Mouse (Mus musculus) lung, postnatal 0 days (tissue): Measurements from ENCODE around the gene Cops9. TPM values are rescaled to one million over a fixed set of nuclear protein-coding genes. Genes with fewer than 3 reads are reported as not detected.
A peak's percentile ranks its signal among the peaks of the same experiment; 100 is the strongest.

Source experiments
- ATAC-seq: fragments of 200-750 bp; cut with Nextera tagmentation; 2 replicates; pipeline ENCODE4 v1.8.0; 2017; ENCODE audit warnings: moderate library complexity
- DNase-seq: peaks from one replicate; pipeline ENCODE4 v3.0.0-alpha.2; 2016; ENCODE audit warnings: low spot score
- H3K27ac ChIP-seq: fragments of 300-500 bp; sonication (generic); 2 replicates; pipeline ENCODE4 v1.5.1; 2014; ENCODE audit warnings: antibody characterized with exemption, mild to moderate bottlenecking, low read length, mixed read lengths
- H3K27me3 ChIP-seq: fragments of 300-500 bp; sonication (generic); replicated peaks from 2 replicates; pipeline ENCODE4 v1.6.1; 2014; ENCODE audit warnings: low read length, mixed read lengths; ENCODE audit not compliant: insufficient read depth
- H3K36me3 ChIP-seq: fragments of 300-500 bp; sonication (generic); 2 replicates; pipeline ENCODE4 v1.6.1; 2014; ENCODE audit warnings: low read length, mixed read lengths; ENCODE audit not compliant: insufficient read depth
- H3K4me1 ChIP-seq: fragments of 300-500 bp; sonication (generic); 2 replicates; pipeline ENCODE4 v1.6.1; 2014; ENCODE audit warnings: antibody characterized with exemption, low read depth, low read length, mixed read lengths; ENCODE audit not compliant: insufficient read depth
- H3K4me2 ChIP-seq: fragments of 300-500 bp; sonication (generic); replicated peaks from 2 replicates; pipeline ENCODE4 v1.6.1; 2014; ENCODE audit warnings: low read depth, mild to moderate bottlenecking, low read length, moderate library complexity, mixed read lengths
- H3K4me3 ChIP-seq: fragments of 300-500 bp; sonication (generic); 2 replicates; pipeline ENCODE4 v1.5.1; 2014; ENCODE audit warnings: low read depth, low read length
- H3K9ac ChIP-seq: fragments of 300-500 bp; sonication (generic); replicated peaks from 2 replicates; pipeline ENCODE4 v1.6.1; 2014; ENCODE audit warnings: low read depth, mild to moderate bottlenecking
- H3K9me3 ChIP-seq: fragments of 300-500 bp; sonication (generic); 2 replicates; pipeline ENCODE4 v1.6.1; 2016; ENCODE audit warnings: low read length, mixed read lengths
- CTCF ChIP-seq: IDR thresholded peaks from 2 replicates; pipeline ENCODE4 v1.5.1; 2016; ENCODE audit warnings: antibody characterized with exemption, mild to moderate bottlenecking
- EP300 ChIP-seq: IDR thresholded peaks from 2 replicates; pipeline ENCODE4 v1.6.1; 2016; ENCODE audit warnings: antibody characterized with exemption, mild to moderate bottlenecking, control low read depth
- WGBS: fragments of 180-500 bp; shearing (Covaris S2); extraction: QIAGEN DNeasy Blood & Tissue Kit; methylation state at CpG from one replicate; pipeline ENCODE4 v1.1.7; 2014; 5-methylcytosine and 5-hydroxymethylcytosine counted together
- polyA plus RNA-seq: library from polyadenylated mRNA; unstranded; fragments of >200 nt; fragmentation: Nextera tagmentation; extraction: Ambion mirVana; gene quantifications from 2 replicates; pipeline ENCODE4 v1.2.1, GENCODE M21; 2015

Cops9 gene
- polyA plus RNA-seq, 1 experiment from 2014 or later: 355 TPM

- H3K4me3 ChIP-seq: no peak overlapping the region
- TF ChIP-seq EP300: no peak
- no peak for TF ChIP-seq CTCF
- peak overlapping the region; percentile 11; the same call in 1 of the 2 replicates for H3K4me2 ChIP-seq
- 34% methylated on average over 10 of the region's 10 CpGs for WGBS
- no peaks in the 10 kb centered on the region for H3K27me3 ChIP-seq
- no peaks in the 10 kb centered on the region for H3K36me3 ChIP-seq
- no peaks in the 10 kb centered on the region for H3K9me3 ChIP-seq
- DNase-seq (peak; percentile 20), ATAC-seq (peak; percentile 4; the same call in 1 of the 2 replicates)
- H3K9ac ChIP-seq: no peak overlapping the region
- no peak overlapping the region for H3K27ac ChIP-seq
- no peaks in the 10 kb centered on the region for H3K4me1 ChIP-seq
These were observed 6.4 kb upstream of the Cops9 start for GRCm38 (mm10) chr1:92648197-92648596.

- TF ChIP-seq EP300 (no peak), CTCF (peak; percentile 93)
- H3K36me3 ChIP-seq: no peaks in the 10 kb centered on the region
- 4% methylated on average over 8 of the region's 8 CpGs for WGBS
- peak; percentile 59 for ATAC-seq
- H3K4me2 ChIP-seq: peak overlapping the region; percentile 11; the same call in 1 of the 2 replicates
- H3K4me3 ChIP-seq: no peak overlapping the region
- DNase-seq: peak; percentile 75
- H3K27me3 ChIP-seq: no peaks in the 10 kb centered on the region
- H3K9me3 ChIP-seq: no peaks in the 10 kb centered on the region
- no peak overlapping the region for H3K27ac ChIP-seq
- H3K4me1 ChIP-seq: no peaks in the 10 kb centered on the region
- H3K9ac ChIP-seq: no peak overlapping the region
These were observed 6.0 kb upstream of the Cops9 start for GRCm38 (mm10) chr1:92647752-92648151.

GRCm38 (mm10) chr1:92647026-92647425 lies 5.2 kb upstream of the Cops9 start:
- Histone ChIP-seq H3K27ac (no peak overlapping the region), H3K4me3 (no peak overlapping the region), H3K9me3 (no peaks in the 10 kb centered on the region), H3K27me3 (no peaks in the 10 kb centered on the region), H3K36me3 (no peaks in the 10 kb centered on the region), H3K9ac (no peak overlapping the region), H3K4me1 (no peaks in the 10 kb centered on the region), H3K4me2 (no peak overlapping the region)
- TF ChIP-seq EP300: no peak
- TF ChIP-seq CTCF: no peak
- ATAC-seq (no peak), DNase-seq (no peak)
- 60% methylated on average over 4 of the region's 4 CpGs for whole genome bisulfite sequencing

GRCm38 (mm10) chr1:92646601-92647000 lies 4.8 kb upstream of the Cops9 start:
- Histone ChIP-seq H3K27ac (no peak overlapping the region), H3K36me3 (no peaks in the 10 kb centered on the region), H3K9me3 (no peaks in the 10 kb centered on the region), H3K4me3 (no peak overlapping the region), H3K4me1 (no peaks in the 10 kb centered on the region), H3K27me3 (no peaks in the 10 kb centered on the region), H3K9ac (no peak overlapping the region), H3K4me2 (no peak overlapping the region)
- DNase-seq (no peak), ATAC-seq (no peak)
- 66% methylated on average over 7 of the region's 7 CpGs for WGBS
- TF ChIP-seq EP300: no peak

- H3K4me1 ChIP-seq: no peaks in the 10 kb centered on the region
- no peak overlapping the region for H3K4me3 ChIP-seq
- DNase-seq (no peak), ATAC-seq (no peak)
- no peak for TF ChIP-seq CTCF
- TF ChIP-seq EP300: no peak
- no peaks in the 10 kb centered on the region for H3K36me3 ChIP-seq
- H3K9me3 ChIP-seq: no peaks in the 10 kb centered on the region
- no peak overlapping the region for H3K4me2 ChIP-seq
- no peak overlapping the region for H3K27ac ChIP-seq
- 39% methylated on average over 2 of the region's 2 CpGs for WGBS
- no peaks in the 10 kb centered on the region for H3K27me3 ChIP-seq
- no peak overlapping the region for H3K9ac ChIP-seq
These were observed 4.3 kb upstream of the Cops9 start for GRCm38 (mm10) chr1:92646111-92646510.

GRCm38 (mm10) chr1:92644916-92645315 lies 3.1 kb upstream of the Cops9 start:
- DNase-seq: no peak
- H3K4me1 ChIP-seq: no peaks in the 10 kb centered on the region; the same call in 1 of the 2 replicates
- 82% methylated on average over 5 of the region's 5 CpGs for WGBS
- no peak for TF ChIP-seq EP300
- no peak for TF ChIP-seq CTCF
- H3K9me3 ChIP-seq: no peaks in the 10 kb centered on the region
- H3K27me3 ChIP-seq: no peaks in the 10 kb centered on the region
- no peaks in the 10 kb centered on the region for H3K36me3 ChIP-seq
- no peak overlapping the region for H3K27ac ChIP-seq
- H3K4me2 ChIP-seq: no peak overlapping the region
- H3K4me3 ChIP-seq: no peak overlapping the region
- no peak for ATAC-seq
- no peak overlapping the region for H3K9ac ChIP-seq

- ATAC-seq (no peak), DNase-seq (no peak)
- Histone ChIP-seq H3K4me1 (no peaks in the 10 kb centered on the region; the same call in 1 of the 2 replicates), H3K36me3 (no peaks in the 10 kb centered on the region), H3K4me2 (no peak overlapping the region), H3K9me3 (no peaks in the 10 kb centered on the region), H3K4me3 (no peak overlapping the region), H3K27ac (no peak overlapping the region), H3K27me3 (no peaks in the 10 kb centered on the region), H3K9ac (no peak overlapping the region)
- WGBS: 55% methylated on average over 4 of the region's 4 CpGs
- no peak for TF ChIP-seq CTCF
- TF ChIP-seq EP300: no peak
These were observed 1.9 kb upstream of the Cops9 start for GRCm38 (mm10) chr1:92643691-92644090.
